Mouse (Mus musculus) lung, postnatal 36 days (tissue): Measurements from ENCODE around the gene Alkbh2.

Experiments
- DNase-seq: peaks from one replicate; pipeline ENCODE4 v3.0.0; 2022; ENCODE audit warnings: mixed read lengths

Alkbh2 gene

GRCm38 (mm10) chr5:114127374-114128349 lies at the start of gene Alkbh2:
TSS of gene Alkbh2 (minus strand) at chr5:114128218.
- DNase-seq = peak; percentile 86

- no peak for DNase-seq
Measured at GRCm38 (mm10) chr5:114176548-114177400, 48.8 kb upstream of the Alkbh2 start.

DNA sequence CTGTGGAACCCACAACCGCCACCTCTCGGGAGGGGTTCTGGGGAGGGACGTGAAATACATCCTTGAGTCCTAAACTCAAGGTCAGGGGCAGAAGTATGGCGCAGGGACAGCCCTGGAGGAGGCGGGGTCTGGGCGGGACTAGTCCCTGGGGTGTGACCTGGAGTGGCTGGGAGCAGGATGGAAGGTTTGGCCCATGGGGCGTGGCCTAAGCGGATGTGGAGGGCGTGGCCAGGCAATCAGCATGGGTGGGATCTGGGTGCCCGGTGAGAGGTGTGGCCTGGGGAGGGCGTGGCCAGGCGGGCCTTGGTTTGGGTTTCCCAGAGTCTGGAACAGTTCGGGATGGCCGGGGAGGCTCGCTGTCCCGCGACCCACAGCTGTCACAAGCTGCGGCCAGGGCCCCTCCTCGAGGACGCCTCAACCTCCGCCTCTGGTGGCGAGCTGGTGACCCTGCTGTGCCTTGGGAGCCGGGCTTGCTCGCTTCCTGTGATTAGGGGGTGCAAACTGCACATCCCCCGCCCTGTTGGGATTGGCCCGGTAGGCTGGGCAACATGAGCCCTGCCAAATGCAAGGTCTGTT lies 47.7 kb upstream of the Alkbh2 start:
- DNase-seq = peak; percentile 98

GRCm38 (mm10) chr5:114174639-114175038 lies 46.6 kb upstream of the Alkbh2 start:
- DNase-seq = peak; percentile 70

- no peak for DNase-seq
Measured at GRCm38 (mm10) chr5:114173877-114174581, 46.0 kb upstream of the Alkbh2 start.

GRCm38 (mm10) chr5:114173458-114173857 lies 45.4 kb upstream of the Alkbh2 start:
- DNase-seq = no peak

DNA sequence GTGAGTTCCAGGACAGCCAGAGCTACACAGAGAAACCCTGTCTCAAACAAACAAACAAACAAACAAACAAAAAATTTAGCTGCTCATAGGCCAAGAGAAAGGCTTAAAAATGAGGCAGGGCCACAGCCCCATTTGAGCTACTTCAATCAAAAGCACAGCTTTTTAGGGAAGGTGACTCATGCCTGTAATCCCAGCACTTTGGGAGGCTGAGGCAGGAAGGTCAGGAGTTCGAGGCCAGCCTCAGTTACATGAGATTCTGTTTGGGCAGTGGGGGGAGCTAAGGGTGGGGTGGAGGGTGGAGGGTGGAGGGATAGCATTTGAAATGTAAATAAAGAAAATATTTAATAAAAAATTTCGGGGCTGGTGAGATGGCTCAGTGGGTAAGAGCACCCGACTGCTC lies 44.9 kb upstream of the Alkbh2 start:
- DNase-seq = no peak

DNA sequence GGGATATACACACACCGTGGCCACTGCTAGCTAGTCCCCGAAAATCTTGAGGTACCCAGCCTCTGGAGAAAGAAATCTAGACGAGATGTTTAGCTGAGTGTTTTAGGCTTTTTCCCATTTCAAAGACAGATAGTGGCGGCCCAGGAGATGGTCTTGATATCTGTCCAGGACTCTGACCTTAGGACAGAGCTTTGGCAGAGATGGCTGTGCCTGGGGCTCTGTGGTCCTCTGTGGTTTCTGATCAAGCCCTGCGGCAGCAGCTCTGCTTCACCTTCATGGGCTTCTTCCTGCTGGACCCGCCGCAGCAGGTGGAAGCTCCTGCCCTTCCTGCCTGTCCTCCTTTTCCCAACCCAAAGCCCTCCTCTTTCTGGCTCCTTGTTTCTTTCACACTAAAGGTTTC lies 42.3 kb upstream of the Alkbh2 start:
- no peak for DNase-seq

DNA sequence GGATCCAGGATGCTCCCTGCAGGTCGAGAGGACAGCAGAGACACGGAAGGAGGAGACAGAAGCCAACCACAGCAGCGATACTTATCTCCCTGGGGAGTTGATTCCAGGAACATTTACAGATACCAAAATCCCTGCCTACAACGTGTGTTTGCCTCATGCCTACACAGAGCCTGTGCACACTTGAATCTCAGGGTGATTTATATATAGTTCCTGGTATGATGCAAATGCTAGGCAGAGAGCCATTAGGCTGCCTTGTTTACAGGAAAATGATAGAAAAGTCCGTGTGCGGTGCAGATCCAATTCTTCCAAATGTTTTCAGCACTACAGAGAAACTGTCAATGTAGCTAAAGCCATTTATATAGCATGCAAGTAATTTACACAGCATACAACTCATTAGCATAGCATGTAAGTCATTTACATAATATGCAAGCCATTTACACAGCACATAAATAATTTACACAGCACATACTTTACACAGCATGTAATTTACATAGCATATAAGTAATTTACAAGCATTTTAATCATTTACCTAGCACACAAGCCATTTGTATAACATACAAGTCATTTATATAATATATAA lies 35.2 kb upstream of the Alkbh2 start:
- no peak for DNase-seq

DNA sequence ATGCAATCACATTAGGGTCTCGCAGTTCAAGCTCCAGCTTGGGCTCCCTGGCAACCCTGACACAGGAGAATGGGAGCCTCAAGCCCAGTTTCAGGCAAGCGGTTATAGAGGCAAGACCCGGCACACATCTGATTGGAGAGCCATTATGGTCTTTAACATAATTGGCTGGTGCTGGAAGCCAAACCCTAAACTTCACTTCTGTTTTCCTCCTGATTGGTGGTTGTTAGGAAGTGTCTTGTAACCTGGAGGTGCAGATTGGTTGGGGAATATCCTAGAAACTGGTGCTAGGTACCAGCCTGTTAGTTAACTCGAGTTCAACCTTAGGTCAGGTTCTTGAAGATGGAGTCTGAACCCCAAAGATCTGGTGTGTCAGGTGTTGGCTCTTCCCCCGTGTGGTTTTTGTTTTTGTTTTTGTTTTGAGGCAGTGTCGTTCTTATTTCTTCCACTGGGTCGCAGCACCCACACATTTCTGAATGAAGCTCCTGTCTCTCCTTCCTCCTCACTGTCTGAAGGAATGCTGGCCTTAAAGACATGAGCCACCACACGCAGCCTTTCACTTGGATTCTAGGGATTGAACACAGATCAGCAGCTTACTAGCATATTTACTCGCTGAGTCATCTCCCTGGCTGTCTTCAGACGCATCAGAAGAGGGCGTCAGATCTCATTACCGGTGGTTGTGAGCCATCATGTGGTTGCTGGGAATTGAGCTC lies 34.2 kb upstream of the Alkbh2 start:
- no peak for DNase-seq

GRCm38 (mm10) chr5:114161424-114161823 lies 33.4 kb upstream of the Alkbh2 start:
- DNase-seq = no peak

DNA sequence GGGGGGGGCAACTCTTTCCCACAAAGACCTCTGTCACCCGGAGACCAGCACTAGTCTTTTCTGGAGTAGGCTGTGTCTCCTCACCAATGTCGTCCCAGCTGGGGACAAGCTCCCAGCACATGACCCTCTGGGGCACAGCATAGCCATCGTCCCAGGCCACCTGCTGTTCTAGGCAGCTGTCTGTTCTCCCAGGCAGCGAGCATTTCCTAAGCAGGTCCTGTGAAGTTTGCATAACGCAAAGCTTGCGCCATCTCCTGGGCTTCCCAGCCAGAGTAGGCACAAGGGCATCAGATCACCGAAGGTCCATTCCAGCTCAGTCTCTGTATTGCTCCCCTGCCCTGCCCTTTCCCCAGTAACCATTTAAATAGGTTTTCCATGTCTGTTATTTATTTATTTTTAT lies 29.2 kb upstream of the Alkbh2 start:
- DNase-seq = no peak

GRCm38 (mm10) chr5:114155168-114155933 lies 27.3 kb upstream of the Alkbh2 start:
- DNase-seq = peak; percentile 85

DNA sequence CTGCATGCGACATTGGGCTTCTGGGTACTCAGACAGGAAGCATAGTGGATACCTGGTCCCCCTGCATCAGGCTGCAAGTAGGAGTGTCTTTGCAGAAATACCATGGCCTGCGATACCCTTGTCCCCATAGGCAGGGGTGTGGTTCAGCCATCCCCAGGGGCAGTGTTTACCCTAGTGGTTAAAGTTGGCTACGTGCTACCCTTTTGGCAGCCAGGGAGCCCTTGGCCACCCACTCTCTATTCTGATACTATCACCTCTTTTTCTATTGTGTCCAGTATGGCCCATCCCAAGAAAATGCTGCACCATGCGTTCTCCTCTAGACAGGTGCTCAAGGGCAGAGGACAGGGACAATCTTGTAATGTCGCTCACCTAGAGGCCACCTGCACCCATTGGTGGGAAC lies 26.7 kb upstream of the Alkbh2 start:
- DNase-seq = no peak

DNA sequence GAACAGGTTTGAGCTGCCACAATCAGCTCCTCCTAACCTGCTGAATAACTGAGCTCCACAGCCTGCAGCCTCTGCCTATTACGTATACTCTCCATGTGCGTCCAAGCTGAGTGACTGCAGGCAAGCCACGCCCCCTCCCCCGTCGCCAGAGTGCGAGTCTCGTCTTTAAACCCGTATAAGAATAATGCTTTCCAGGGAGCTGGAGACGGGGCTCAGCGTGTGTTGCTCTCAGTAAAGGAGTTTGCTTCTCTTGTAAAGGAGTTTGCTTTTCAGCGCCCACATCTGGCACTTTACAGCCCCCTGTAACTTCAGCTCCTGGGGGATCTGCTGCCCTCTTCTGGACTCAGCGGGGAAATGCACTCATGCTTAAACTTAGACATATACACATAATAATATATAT lies 25.5 kb upstream of the Alkbh2 start:
- DNase-seq = no peak

GRCm38 (mm10) chr5:114152359-114153092 lies 24.5 kb upstream of the Alkbh2 start:
- no peak for DNase-seq

- no peak for DNase-seq
Measured at GRCm38 (mm10) chr5:114147043-114147972, 19.3 kb upstream of the Alkbh2 start.

DNA sequence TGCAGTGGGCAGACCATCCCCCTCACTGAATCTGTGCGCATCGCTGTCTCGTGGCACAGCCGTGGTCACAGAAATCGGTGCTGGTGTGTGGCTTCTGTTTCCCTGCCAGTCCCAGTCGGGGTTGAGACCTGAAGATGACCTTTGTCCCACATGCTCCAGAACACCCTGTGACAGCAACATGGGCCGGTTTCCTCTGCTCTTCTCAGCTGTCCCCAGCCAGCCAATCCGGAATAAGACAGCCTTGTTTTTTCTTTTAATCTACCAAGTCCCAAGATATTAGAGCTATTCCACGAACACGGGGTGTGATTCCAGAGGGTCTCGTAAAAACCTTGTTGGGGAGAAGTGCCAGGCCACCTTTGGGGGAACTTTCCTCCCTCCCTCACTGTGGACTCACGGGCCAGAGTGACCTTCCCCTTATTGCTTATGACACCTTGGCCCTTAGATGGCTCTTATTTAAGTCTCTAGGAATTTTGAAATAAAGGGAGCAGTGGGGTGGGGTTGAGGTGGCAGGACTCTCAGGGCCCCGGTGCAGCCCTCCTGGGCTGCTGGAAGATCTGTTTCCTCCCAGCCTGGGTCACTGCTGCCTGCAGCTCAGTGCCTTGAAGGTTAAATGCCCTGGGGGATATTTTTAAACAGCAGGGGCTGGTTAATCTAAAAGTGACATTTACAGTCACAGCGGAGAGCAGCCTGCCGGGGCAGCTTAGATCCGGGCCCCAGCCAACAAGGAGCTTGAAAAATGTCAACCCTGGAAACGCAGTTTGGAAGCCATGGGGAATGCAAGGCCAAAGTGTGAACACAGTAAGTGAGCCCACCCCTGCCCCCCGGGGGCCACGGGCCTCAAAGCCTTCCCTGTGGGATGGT lies 18.2 kb upstream of the Alkbh2 start, which contains the start of gene Acacb:
Acacb (plus strand) TSS at position 508 of the 861 bp plus-strand sequence.
- DNase-seq = no peak
